Mouse (Mus musculus) ES-Bruce4 (cell line): ENCODE results near the gene Zfp37. TPM values are rescaled to one million over a fixed set of nuclear protein-coding genes. Genes with fewer than 3 reads are reported as not detected.
"Not testable (repeated sequence)": the region's sequence is repeated elsewhere in the genome, so short reads cannot be mapped to it uniquely, and the experiment has no call there.

Experiments
- H3K27ac ChIP-seq: 2 replicates; pipeline ENCODE4 v1.5.1; 2012; ENCODE audit warnings: low read length, inconsistent platforms; ENCODE audit not compliant: insufficient read depth
- H3K27me3 ChIP-seq: 2 replicates; pipeline ENCODE4 v1.6.1; 2012; ENCODE audit warnings: mild to moderate bottlenecking, low read length, inconsistent platforms; ENCODE audit not compliant: control insufficient read depth, poor library complexity, insufficient read depth, severe bottlenecking
- H3K36me3 ChIP-seq: 2 replicates; pipeline ENCODE4 v1.6.1; 2012; ENCODE audit warnings: inconsistent platforms, mild to moderate bottlenecking, low read length, moderate library complexity; ENCODE audit not compliant: control insufficient read depth, poor library complexity, insufficient read depth, severe bottlenecking
- H3K4me1 ChIP-seq: one replicate; pipeline ENCODE4 v1.8.1; 2011; ENCODE audit warnings: low read length; ENCODE audit not compliant: control insufficient read depth, insufficient read depth
- H3K4me3 ChIP-seq: 2 replicates; pipeline ENCODE4 v1.5.1; 2011; ENCODE audit warnings: low read depth, mild to moderate bottlenecking, low read length
- H3K9ac ChIP-seq: 2 replicates; pipeline ENCODE4 v1.6.1; 2012; ENCODE audit warnings: low read depth, mild to moderate bottlenecking, inconsistent platforms; ENCODE audit not compliant: poor library complexity, severe bottlenecking
- H3K9me3 ChIP-seq: replicated peaks from 2 replicates; pipeline ENCODE4 v1.6.1; 2012; ENCODE audit warnings: mild to moderate bottlenecking, low read length, inconsistent platforms; ENCODE audit not compliant: control insufficient read depth, poor library complexity, insufficient read depth, severe bottlenecking
- CTCF ChIP-seq: IDR thresholded peaks from one replicate; pipeline ENCODE4 v1.8.1; 2011; ENCODE audit warnings: low read depth, low read length
- EP300 ChIP-seq: IDR thresholded peaks from 2 replicates; pipeline ENCODE4 v1.6.1; 2011; ENCODE audit warnings: low read depth, low read length; ENCODE audit not compliant: insufficient read depth
- POLR2A ChIP-seq: IDR thresholded peaks from one replicate; pipeline ENCODE4 v1.8.1; 2011; ENCODE audit warnings: low read length; ENCODE audit not compliant: insufficient read depth
- polyA plus RNA-seq: library from polyadenylated mRNA; stranded (reverse); fragments of >200 nt; gene quantifications from 2 replicates; pipeline ENCODE4 v1.2.4, GENCODE M21; 2011; ENCODE audit warnings: low read depth; ENCODE audit not compliant: missing spikeins, insufficient read depth, insufficient read length

Zfp37 gene
- polyA plus RNA-seq, 1 experiment: 12.7 TPM

DNA sequence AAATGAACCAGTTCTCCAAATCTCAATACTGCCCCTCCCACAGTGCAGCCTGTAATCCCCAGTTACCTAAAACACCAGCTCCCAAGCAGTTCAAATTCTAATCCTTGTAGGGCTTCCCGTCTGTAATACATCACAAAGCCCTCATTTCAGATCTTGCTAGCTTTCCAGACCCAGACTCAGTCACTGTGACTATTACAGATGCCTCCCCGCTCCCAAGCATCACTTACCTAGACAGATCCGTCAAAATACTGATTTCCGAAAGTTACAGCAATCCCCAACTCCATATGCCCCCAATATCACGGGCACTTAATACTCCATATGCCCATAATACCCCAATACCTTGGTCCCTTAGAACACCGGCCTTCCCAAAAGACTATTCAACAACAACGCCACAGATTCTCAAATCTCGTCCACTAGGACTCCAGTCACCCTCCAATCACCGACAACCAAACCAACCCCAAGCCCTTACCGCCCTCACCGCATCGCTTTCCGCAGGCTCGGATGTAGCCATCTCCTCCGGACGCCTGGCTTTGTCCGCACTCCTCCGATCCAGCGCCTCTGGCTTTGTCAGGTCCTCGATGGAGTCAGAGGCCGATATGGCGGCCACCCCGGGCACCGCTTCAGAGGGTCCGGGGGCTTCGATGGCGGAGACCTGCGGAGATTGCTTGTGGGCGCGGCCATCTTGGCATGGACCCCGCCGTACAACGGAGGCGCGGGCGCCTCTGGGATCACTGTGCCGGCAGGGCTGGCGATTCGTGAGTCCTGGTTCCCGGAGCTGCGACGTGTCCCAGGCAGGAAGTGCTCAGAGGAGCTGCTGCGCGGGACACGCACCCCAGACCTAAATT lies 22.8 kb downstream of the Zfp37 start:
- TF ChIP-seq POLR2A: peak; percentile 48
- TF ChIP-seq CTCF: no peak
- peak; percentile 58; the same call in 1 of the 2 replicates for TF ChIP-seq EP300
- Histone ChIP-seq H3K36me3 (no peaks in the 10 kb centered on the region; the same call in none of the 2 replicates), H3K27ac (peak overlapping the region; percentile 29), H3K27me3 (no peaks in the 10 kb centered on the region), H3K4me1 (no peaks in the 10 kb centered on the region), H3K4me3 (peak overlapping the region; percentile 87), H3K9ac (peak overlapping the region; percentile 72), H3K9me3 (no peaks in the 10 kb centered on the region)

DNA sequence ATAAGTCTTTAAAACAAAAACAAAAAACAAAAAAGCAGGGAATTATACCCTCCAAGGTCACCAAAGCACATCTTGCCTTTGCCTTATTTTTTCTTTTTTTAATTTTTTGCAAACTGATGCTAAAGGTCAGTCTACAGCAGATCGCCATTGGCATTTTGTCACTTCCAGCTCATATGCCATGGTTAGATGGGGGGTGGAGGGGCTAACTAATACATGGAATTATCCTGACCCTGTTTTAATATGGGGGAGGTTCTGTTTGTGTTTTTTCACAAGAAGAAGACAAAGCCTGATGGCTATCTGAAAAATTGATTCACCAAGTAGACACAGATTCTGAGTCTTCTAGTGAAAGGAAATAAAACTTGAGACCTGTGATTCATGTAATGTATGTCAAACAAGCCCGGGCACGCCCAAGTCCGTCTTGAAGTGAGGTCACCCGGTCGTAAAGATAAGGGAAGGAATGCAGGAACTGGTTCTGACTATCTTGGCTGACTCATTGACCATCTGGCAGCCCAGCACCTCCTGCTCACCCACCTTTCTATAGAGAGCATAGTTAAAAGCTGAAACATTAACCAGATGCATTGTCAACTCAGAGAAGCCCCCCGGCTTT lies 30.8 kb downstream of the Zfp37 start:
- Histone ChIP-seq H3K36me3 (peaks cover 15% of the 10 kb centered on the region), H3K27me3 (no peaks in the 10 kb centered on the region)
- TF ChIP-seq EP300: no peak
- no peak for TF ChIP-seq CTCF
- TF ChIP-seq POLR2A: no peak

DNA sequence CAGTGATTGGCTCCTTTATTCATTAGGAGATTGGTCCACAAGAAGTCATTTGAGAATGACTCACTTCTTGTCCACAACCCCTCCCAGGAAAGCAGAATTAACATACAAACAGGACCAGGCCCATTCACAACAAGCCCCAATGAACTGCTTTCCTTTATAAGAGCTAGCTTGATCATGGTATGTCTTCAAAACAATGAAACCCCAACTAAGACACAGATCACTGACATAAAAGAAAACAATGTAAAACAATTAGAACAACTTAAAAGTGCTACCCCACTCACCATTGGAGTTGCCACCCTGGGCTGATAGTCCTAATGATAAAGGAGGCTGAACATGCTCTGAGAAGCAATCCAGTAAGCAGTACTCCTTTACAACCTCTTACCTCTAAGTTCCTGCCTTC lies 42.1 kb downstream of the Zfp37 start:
- no peak for TF ChIP-seq POLR2A
- no peak for TF ChIP-seq EP300
- Histone ChIP-seq H3K36me3 (peaks cover 14% of the 10 kb centered on the region), H3K4me1 (no peaks in the 10 kb centered on the region), H3K9me3 (peaks cover 26% of the 10 kb centered on the region), H3K4me3 (no peak overlapping the region), H3K9ac (no peak overlapping the region), H3K27ac (no peak overlapping the region; the same call in 1 of the 2 replicates), H3K27me3 (no peaks in the 10 kb centered on the region)

More for the DNA sequence above, 30.8 kb downstream of the Zfp37 start:
- Histone ChIP-seq H3K4me3 (no peak overlapping the region), H3K9me3 (peaks cover 15% of the 10 kb centered on the region), H3K4me1 (no peaks in the 10 kb centered on the region), H3K9ac (no peak overlapping the region), H3K27ac (peak overlapping the region; percentile 32; the same call in 1 of the 2 replicates)

DNA sequence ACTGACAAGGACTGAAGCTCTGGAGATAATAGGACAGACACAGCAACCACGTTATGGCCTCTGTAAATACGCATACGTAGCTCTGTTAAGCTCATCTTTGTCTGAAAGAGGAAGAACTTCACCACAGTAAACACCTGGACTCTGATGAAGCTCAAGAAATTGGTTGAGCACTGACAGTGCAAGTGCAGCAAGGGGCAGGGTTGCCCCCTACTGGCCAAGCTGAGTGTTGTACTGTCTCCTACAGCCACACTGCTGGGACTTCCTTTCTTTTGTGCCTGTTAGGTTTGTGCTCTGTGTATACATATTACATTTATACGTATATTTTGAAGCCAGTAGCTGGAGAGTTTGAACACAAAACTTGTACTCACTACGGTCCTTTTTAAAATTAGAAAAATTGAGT lies 53.6 kb downstream of the Zfp37 start:
- H3K9ac ChIP-seq: no peak overlapping the region
- no peak for TF ChIP-seq EP300
- TF ChIP-seq CTCF: peak; percentile 85
- H3K9me3 ChIP-seq: no peaks in the 10 kb centered on the region
- H3K4me1 ChIP-seq: no peaks in the 10 kb centered on the region
- H3K36me3 ChIP-seq: no peaks in the 10 kb centered on the region
- H3K27ac ChIP-seq: no peak overlapping the region
- H3K4me3 ChIP-seq: no peak overlapping the region
- H3K27me3 ChIP-seq: no peaks in the 10 kb centered on the region

DNA sequence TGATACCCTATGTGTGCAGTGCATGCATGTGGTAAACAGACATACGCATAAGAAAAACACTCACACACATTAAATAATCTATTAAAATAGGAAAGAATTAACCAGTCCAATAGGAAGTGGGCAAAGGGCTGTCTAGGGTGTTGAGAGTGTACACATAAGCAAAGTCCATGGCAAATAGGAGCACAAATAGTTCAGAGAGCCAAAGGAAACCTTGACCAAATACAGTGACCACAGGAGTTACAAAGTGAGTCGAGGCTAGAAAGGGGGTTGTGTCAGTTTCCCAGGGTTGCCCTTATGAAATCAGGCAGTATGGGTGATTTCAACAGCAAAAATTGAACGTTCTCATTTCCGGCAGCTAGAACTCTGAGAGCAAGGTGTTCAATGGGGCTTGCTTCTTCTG lies 56.4 kb downstream of the Zfp37 start:
- Histone ChIP-seq H3K9me3 (no peaks in the 10 kb centered on the region), H3K4me1 (no peaks in the 10 kb centered on the region), H3K27me3 (no peaks in the 10 kb centered on the region), H3K9ac (no peak overlapping the region), H3K27ac (no peak overlapping the region), H3K36me3 (no peaks in the 10 kb centered on the region), H3K4me3 (no peak overlapping the region)
- TF ChIP-seq EP300 (no peak), CTCF (no peak), POLR2A (no peak)

DNA sequence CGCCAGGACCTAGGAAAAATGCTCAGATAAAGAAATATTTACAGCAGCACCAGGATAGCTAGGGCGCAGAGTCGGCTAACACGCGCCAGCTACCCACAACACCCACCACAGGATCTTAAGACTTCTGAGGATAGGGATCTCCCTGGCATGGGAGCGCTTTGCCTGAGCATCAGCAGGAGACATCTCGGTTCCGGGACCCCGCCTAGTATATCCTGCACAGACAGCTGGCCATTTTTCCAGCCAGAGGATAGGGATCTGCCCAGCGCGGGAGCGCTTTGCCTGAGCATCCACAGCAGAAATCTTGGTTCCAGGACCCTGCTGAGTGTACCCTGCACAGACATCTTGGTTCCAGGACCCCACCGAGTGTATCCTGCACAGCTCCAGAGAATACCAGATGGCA lies 63.2 kb downstream of the Zfp37 start:
- H3K9me3 ChIP-seq, H3K27me3 ChIP-seq, H3K27ac ChIP-seq, H3K36me3 ChIP-seq, H3K4me1 ChIP-seq, H3K9ac ChIP-seq, H3K4me3 ChIP-seq: not testable (repeated sequence)
